Mouse (Mus musculus) hindbrain, embryonic 15.5 days (tissue): ENCODE results near the gene Nolc1. TPM values are rescaled to one million over a fixed set of nuclear protein-coding genes. Genes with fewer than 3 reads are reported as not detected.
"Not testable (repeated sequence)": the region's sequence is repeated elsewhere in the genome, so short reads cannot be mapped to it uniquely, and the experiment has no call there.

Experiments used
- ATAC-seq: fragments of 200-750 bp; cut with Nextera tagmentation; 2 replicates; pipeline ENCODE4 v1.8.0; 2017; ENCODE audit warnings: low read depth, moderate number of reproducible peaks, moderate TSS enrichment; ENCODE audit not compliant: low FRiP score
- H3K27ac ChIP-seq: fragments of 300-500 bp; sonication (generic); replicated peaks from 2 replicates; pipeline ENCODE4 v1.5.1; 2015; ENCODE audit warnings: mild to moderate bottlenecking, inconsistent platforms
- H3K27me3 ChIP-seq: fragments of 300-500 bp; sonication (generic); 2 replicates; pipeline ENCODE4 v1.6.1; 2015; ENCODE audit warnings: control low read depth, inconsistent platforms
- H3K36me3 ChIP-seq: fragments of 300-500 bp; sonication (generic); 2 replicates; pipeline ENCODE4 v1.6.1; 2015; ENCODE audit warnings: control low read depth, inconsistent platforms
- H3K4me1 ChIP-seq: fragments of 300-500 bp; sonication (generic); replicated peaks from 2 replicates; pipeline ENCODE4 v1.6.1; 2015; ENCODE audit warnings: control low read depth, inconsistent platforms
- H3K4me2 ChIP-seq: fragments of 300-500 bp; sonication (generic); 2 replicates; pipeline ENCODE4 v1.6.1; 2015; ENCODE audit warnings: moderate library complexity, mild to moderate bottlenecking, inconsistent platforms
- H3K4me3 ChIP-seq: fragments of 300-500 bp; sonication (generic); 2 replicates; pipeline ENCODE4 v1.5.1; 2015; ENCODE audit warnings: mild to moderate bottlenecking, inconsistent platforms
- H3K9ac ChIP-seq: fragments of 300-500 bp; sonication (generic); 2 replicates; pipeline ENCODE4 v1.6.1; 2015; ENCODE audit warnings: inconsistent platforms
- H3K9me3 ChIP-seq: fragments of 300-500 bp; sonication (generic); 2 replicates; pipeline ENCODE4 v1.6.1; 2016; ENCODE audit warnings: control low read depth, inconsistent platforms
- WGBS: fragments of 180-500 bp; shearing (Covaris S2); methylation state at CpG from one replicate; pipeline ENCODE4 v1.1.7; 2015; 5-methylcytosine and 5-hydroxymethylcytosine counted together
- polyA plus RNA-seq: library from polyadenylated mRNA; unstranded; fragments of >200 nt; fragmentation: Nextera tagmentation; extraction: Ambion mirVana; gene quantifications from 2 replicates; pipeline ENCODE4 v1.2.1, GENCODE M21; 2015

The Nolc1 gene
- polyA plus RNA-seq, 1 experiment from 2014 or later: 64.7 TPM

- no peak overlapping the region for H3K9ac ChIP-seq
- H3K9me3 ChIP-seq: no peaks in the 10 kb centered on the region
- H3K4me2 ChIP-seq: no peak overlapping the region
- no peak for ATAC-seq
- 78% methylated on average over 2 of the region's 2 CpGs for WGBS
- no peaks in the 10 kb centered on the region for H3K27me3 ChIP-seq
- H3K4me3 ChIP-seq: no peak overlapping the region
- no peaks in the 10 kb centered on the region for H3K4me1 ChIP-seq
- H3K27ac ChIP-seq: no peak overlapping the region
- H3K36me3 ChIP-seq: no peaks in the 10 kb centered on the region
These were observed 28.5 kb downstream of the Nolc1 start for GRCm38 (mm10) chr19:46104187-46104557.

GRCm38 (mm10) chr19:46110214-46110613 lies 34.6 kb downstream of the Nolc1 start:
- Histone ChIP-seq H3K9ac (no peak overlapping the region), H3K4me3 (no peak overlapping the region), H3K4me1 (no peaks in the 10 kb centered on the region), H3K36me3 (no peaks in the 10 kb centered on the region), H3K4me2 (no peak overlapping the region), H3K27me3 (no peaks in the 10 kb centered on the region), H3K9me3 (no peaks in the 10 kb centered on the region), H3K27ac (no peak overlapping the region)
- WGBS: 66% methylated on average over 2 of the region's 2 CpGs
- no peak for ATAC-seq

- ATAC-seq: no peak
- WGBS: 79% methylated on average over 5 of the region's 5 CpGs
These were observed 35.1 kb downstream of the Nolc1 start for GRCm38 (mm10) chr19:46110781-46111180.

GRCm38 (mm10) chr19:46114617-46115016 lies 39.0 kb downstream of the Nolc1 start:
- Histone ChIP-seq H3K4me2 (no peak overlapping the region), H3K9ac (no peak overlapping the region), H3K27ac (no peak overlapping the region), H3K4me3 (no peak overlapping the region), H3K27me3 (no peaks in the 10 kb centered on the region), H3K4me1 (no peaks in the 10 kb centered on the region), H3K36me3 (no peaks in the 10 kb centered on the region), H3K9me3 (no peaks in the 10 kb centered on the region)
- 64% methylated on average over 4 of the region's 4 CpGs for WGBS
- no peak for ATAC-seq

More at GRCm38 (mm10) chr19:46110781-46111180, 35.1 kb downstream of the Nolc1 start:
- Histone ChIP-seq H3K4me3 (no peak overlapping the region), H3K9ac (no peak overlapping the region), H3K27me3 (no peaks in the 10 kb centered on the region), H3K9me3 (no peaks in the 10 kb centered on the region), H3K4me2 (no peak overlapping the region), H3K36me3 (no peaks in the 10 kb centered on the region), H3K4me1 (no peaks in the 10 kb centered on the region), H3K27ac (no peak overlapping the region)

GRCm38 (mm10) chr19:46119458-46119857 lies 43.8 kb downstream of the Nolc1 start:
- WGBS: 94% methylated on average over 3 of the region's 3 CpGs

GRCm38 (mm10) chr19:46120872-46121271 lies 45.2 kb downstream of the Nolc1 start:
- Histone ChIP-seq H3K27ac (no peak overlapping the region), H3K4me2 (no peak overlapping the region), H3K9me3 (no peaks in the 10 kb centered on the region), H3K9ac (no peak overlapping the region), H3K27me3 (no peaks in the 10 kb centered on the region), H3K4me3 (no peak overlapping the region), H3K4me1 (no peaks in the 10 kb centered on the region), H3K36me3 (no peaks in the 10 kb centered on the region)
- 81% methylated on average over 6 of the region's 6 CpGs for WGBS
- ATAC-seq: no peak

More at GRCm38 (mm10) chr19:46119458-46119857, 43.8 kb downstream of the Nolc1 start:
- no peaks in the 10 kb centered on the region for H3K4me1 ChIP-seq
- H3K4me2 ChIP-seq: no peak overlapping the region
- H3K4me3 ChIP-seq: no peak overlapping the region
- H3K9ac ChIP-seq: no peak overlapping the region
- no peak for ATAC-seq
- no peaks in the 10 kb centered on the region for H3K36me3 ChIP-seq
- H3K9me3 ChIP-seq: no peaks in the 10 kb centered on the region
- H3K27me3 ChIP-seq: no peaks in the 10 kb centered on the region
- no peak overlapping the region for H3K27ac ChIP-seq

GRCm38 (mm10) chr19:46123876-46124275 lies 48.2 kb downstream of the Nolc1 start:
- Histone ChIP-seq H3K36me3 (no peaks in the 10 kb centered on the region), H3K4me3 (no peak overlapping the region), H3K4me2 (no peak overlapping the region), H3K27ac (no peak overlapping the region), H3K9ac (no peak overlapping the region), H3K9me3 (no peaks in the 10 kb centered on the region), H3K27me3 (0 out of 2 replicates have a peak, but pooled peaks cover 4% of the 10 kb centered on the region), H3K4me1 (no peaks in the 10 kb centered on the region)
- 83% methylated on average over 3 of the region's 3 CpGs for WGBS
- no peak for ATAC-seq

GRCm38 (mm10) chr19:46124651-46125050 lies 49.0 kb downstream of the Nolc1 start:
- H3K9ac ChIP-seq: no peak overlapping the region
- H3K27me3 ChIP-seq: 0 out of 2 replicates have a peak, but pooled peaks cover 4% of the 10 kb centered on the region
- H3K9me3 ChIP-seq: no peaks in the 10 kb centered on the region
- no peak overlapping the region for H3K4me2 ChIP-seq
- no peak overlapping the region for H3K4me3 ChIP-seq
- no peaks in the 10 kb centered on the region for H3K4me1 ChIP-seq
- no peak for ATAC-seq
- H3K27ac ChIP-seq: no peak overlapping the region
- no peaks in the 10 kb centered on the region for H3K36me3 ChIP-seq

GRCm38 (mm10) chr19:46126301-46126700 lies 50.6 kb downstream of the Nolc1 start:
- Histone ChIP-seq H3K27me3 (peaks cover 16% of the 10 kb centered on the region), H3K27ac (no peak overlapping the region), H3K4me2 (no peak overlapping the region), H3K36me3 (no peaks in the 10 kb centered on the region), H3K9ac (no peak overlapping the region), H3K4me1 (no peaks in the 10 kb centered on the region), H3K4me3 (no peak overlapping the region), H3K9me3 (no peaks in the 10 kb centered on the region)
- 90% methylated on average over 4 of the region's 4 CpGs for WGBS
- no peak for ATAC-seq

- not testable (repeated sequence) for H3K27ac ChIP-seq, H3K4me2 ChIP-seq, H3K36me3 ChIP-seq, H3K9me3 ChIP-seq, H3K9ac ChIP-seq, H3K4me1 ChIP-seq, H3K4me3 ChIP-seq, ATAC-seq
- WGBS: 80% methylated on average over 6 of the region's 6 CpGs
- peaks cover 47% of the 10 kb centered on the region for H3K27me3 ChIP-seq
These were observed 54.1 kb downstream of the Nolc1 start for GRCm38 (mm10) chr19:46129737-46130136.

GRCm38 (mm10) chr19:46131283-46131682 lies 55.6 kb downstream of the Nolc1 start:
- Histone ChIP-seq H3K4me1 (peaks cover 19% of the 10 kb centered on the region), H3K4me3 (peak overlapping the region; percentile 21; the same call in 1 of the 2 replicates), H3K9ac (no peak overlapping the region), H3K36me3 (no peaks in the 10 kb centered on the region), H3K27ac (no peak overlapping the region), H3K9me3 (no peaks in the 10 kb centered on the region), H3K4me2 (peak overlapping the region; percentile 49), H3K27me3 (peaks cover 50% of the 10 kb centered on the region)
- ATAC-seq: no peak
- 12% methylated on average over 8 of the region's 8 CpGs for WGBS

- H3K4me3 ChIP-seq: peak within 1 kb of the TSS; percentile 21; the same call in 1 of the 2 replicates
- H3K27me3 ChIP-seq: peaks cover 49% of the 10 kb centered on the region
- H3K9me3 ChIP-seq: no peaks in the 10 kb centered on the region
- H3K36me3 ChIP-seq: no peaks in the 10 kb centered on the region
- no peak within 1 kb of the TSS for H3K9ac ChIP-seq
- peaks cover 25% of the 10 kb centered on the region for H3K4me1 ChIP-seq
- ATAC-seq: no peak
- no peak within 1 kb of the TSS for H3K27ac ChIP-seq
- peak within 1 kb of the TSS; percentile 49 for H3K4me2 ChIP-seq
- 3% methylated on average over 31 of the region's 31 CpGs for WGBS
These were observed 56.2 kb downstream of the Nolc1 start, which contains the start of gene Elovl3 for GRCm38 (mm10) chr19:46131694-46132525. Gene Elovl3 (plus strand): TSS chr19:46131897.
